ENCODE assay signal across 23 mouse cellular contexts in genomic region chr6:112812884-112813283, GRCm38 (mm10).
DNase-seq lines count a peak whose midpoint lies in the region; ATAC-seq lines count a peak whose summit lies in the region.
"Had no signal": no experiment of that assay in that cellular context is flagged by ENCODE, and none has a peak within 500 bp of the region (broad histone marks: within the 10 kb centered on the region; RNA-seq: fewer than 3 reads in every experiment).

No protein-coding gene starts in this region.

- no peak for ATAC-seq in forebrain, embryonic 16.5 days
- ATAC-seq in hindbrain, embryonic 13.5 days (ENCODE audit: low FRiP score) = no peak
- no peak for ATAC-seq in hindbrain, embryonic 11.5 days (ENCODE audit: low FRiP score)
- no peak for ATAC-seq in midbrain, embryonic 16.5 days
- ATAC-seq in midbrain, embryonic 12.5 days (ENCODE audit: low FRiP score, low read depth) = no peak
- ATAC-seq: CD4-positive, CD25-positive, alpha-beta regulatory T cell, adult 4 months; forebrain, embryonic 14.5 days; inflammation-experienced regulatory T-cells, adult 6 months had no signal

- no peak for DNase-seq in forebrain, embryonic 10.5 days (ENCODE audit: extremely low spot score, low spot score)
- no peak for DNase-seq in hindbrain, embryonic 11.5 days (ENCODE audit: low spot score)
- no peak for DNase-seq in midbrain, embryonic 10.5 days (ENCODE audit: low spot score)
- no peak for DNase-seq in thymus, postnatal 14 days
- DNase-seq: adrenal gland, adult 8-10 months; adrenal gland, postnatal 36 days; B cell, adult 2 months; cerebellum, adult 2 months; cerebellum, postnatal 14 days; gastrocnemius, postnatal 10 days; heart, adult 18-20 months; heart, postnatal 10 days; heart, postnatal 4 days had no signal

- no peaks in the 10 kb centered on the region for H3K9me3 ChIP-seq in forebrain, embryonic 10.5 days
- H3K9me3 ChIP-seq in forebrain, embryonic 16.5 days (ENCODE audit: control insufficient read depth, low read length) = no peaks in the 10 kb centered on the region
- H3K9me3 ChIP-seq in hindbrain, embryonic 13.5 days = no peaks in the 10 kb centered on the region
- no peaks in the 10 kb centered on the region for H3K9me3 ChIP-seq in hindbrain, embryonic 11.5 days (ENCODE audit: control insufficient read depth, low read length)
- no peaks in the 10 kb centered on the region for H3K9me3 ChIP-seq in midbrain, embryonic 10.5 days (replicated peaks)
- H3K9me3 ChIP-seq in midbrain, embryonic 16.5 days (replicated peaks; ENCODE audit: control insufficient read depth, low read length, poor library complexity, severe bottlenecking) = no peaks in the 10 kb centered on the region
- no peaks in the 10 kb centered on the region for H3K9me3 ChIP-seq in midbrain, embryonic 12.5 days
- H3K9me3 ChIP-seq: embryonic facial prominence, embryonic 13.5 days; heart, embryonic 10.5 days had no signal

- H3K36me3 ChIP-seq in forebrain, embryonic 10.5 days (replicated peaks) = peaks cover 44% of the 10 kb centered on the region
- no peaks in the 10 kb centered on the region; the same call in 1 of the 2 replicates for H3K36me3 ChIP-seq in forebrain, embryonic 16.5 days (ENCODE audit: control insufficient read depth, insufficient read depth)
- H3K36me3 ChIP-seq in hindbrain, embryonic 13.5 days = peaks cover 12% of the 10 kb centered on the region
- H3K36me3 ChIP-seq in hindbrain, embryonic 11.5 days (ENCODE audit: control insufficient read depth, insufficient read depth, low read length) = no peaks in the 10 kb centered on the region
- peaks cover 64% of the 10 kb centered on the region for H3K36me3 ChIP-seq in midbrain, embryonic 10.5 days
- 0 out of 2 replicates have a peak, but pooled peaks cover 3% of the 10 kb centered on the region for H3K36me3 ChIP-seq in midbrain, embryonic 16.5 days (ENCODE audit: control insufficient read depth, insufficient read depth, low read length)
- H3K36me3 ChIP-seq in midbrain, embryonic 12.5 days = peaks cover 31% of the 10 kb centered on the region; the same call in 1 of the 2 replicates
- H3K36me3 ChIP-seq: embryonic facial prominence, embryonic 13.5 days; G1E; heart, embryonic 10.5 days had no signal

- no peaks in the 10 kb centered on the region for H3K27me3 ChIP-seq in forebrain, embryonic 10.5 days (ENCODE audit: poor library complexity, severe bottlenecking)
- no peaks in the 10 kb centered on the region for H3K27me3 ChIP-seq in forebrain, embryonic 16.5 days (replicated peaks; ENCODE audit: control insufficient read depth, insufficient read depth, low read length)
- H3K27me3 ChIP-seq in hindbrain, embryonic 13.5 days = no peaks in the 10 kb centered on the region
- no peaks in the 10 kb centered on the region for H3K27me3 ChIP-seq in hindbrain, embryonic 11.5 days (ENCODE audit: control insufficient read depth, insufficient read depth, low read length)
- no peaks in the 10 kb centered on the region for H3K27me3 ChIP-seq in midbrain, embryonic 10.5 days (ENCODE audit: low read depth, poor library complexity, severe bottlenecking)
- no peaks in the 10 kb centered on the region for H3K27me3 ChIP-seq in midbrain, embryonic 16.5 days (ENCODE audit: control insufficient read depth, insufficient read depth, low read depth, low read length)
- H3K27me3 ChIP-seq in midbrain, embryonic 12.5 days = no peaks in the 10 kb centered on the region
- H3K27me3 ChIP-seq: embryonic facial prominence, embryonic 13.5 days had no signal

- no peak overlapping the region for H3K4me2 ChIP-seq in forebrain, embryonic 16.5 days (ENCODE audit: low read length)
- no peak overlapping the region for H3K4me2 ChIP-seq in hindbrain, embryonic 13.5 days
- no peak overlapping the region for H3K4me2 ChIP-seq in hindbrain, embryonic 11.5 days (replicated peaks; ENCODE audit: low read depth, low read length)
- no peak overlapping the region for H3K4me2 ChIP-seq in midbrain, embryonic 16.5 days (ENCODE audit: low read length)
- H3K4me2 ChIP-seq in midbrain, embryonic 12.5 days (replicated peaks) = no peak overlapping the region
- H3K4me2 ChIP-seq: embryonic facial prominence, embryonic 13.5 days had no signal

- WGBS in forebrain, embryonic 10.5 days = 98% methylated on average over 7 of the region's 7 CpGs
- WGBS in forebrain, embryonic 16.5 days = 97% methylated on average over 7 of the region's 7 CpGs
- WGBS in hindbrain, embryonic 13.5 days = 90% methylated on average over 7 of the region's 7 CpGs
- 94% methylated on average over 7 of the region's 7 CpGs for whole genome bisulfite sequencing in hindbrain, embryonic 11.5 days
- WGBS in midbrain, embryonic 10.5 days = 96% methylated on average over 7 of the region's 7 CpGs
- WGBS in midbrain, embryonic 16.5 days = 96% methylated on average over 6 of the region's 7 CpGs
- WGBS in midbrain, embryonic 12.5 days = 89% methylated on average over 7 of the region's 7 CpGs

- H3K9ac ChIP-seq in forebrain, embryonic 16.5 days (replicated peaks; ENCODE audit: low read depth, low read length) = no peak overlapping the region
- no peak overlapping the region for H3K9ac ChIP-seq in hindbrain, embryonic 13.5 days
- no peak overlapping the region for H3K9ac ChIP-seq in hindbrain, embryonic 11.5 days (ENCODE audit: low read depth, low read length)
- H3K9ac ChIP-seq in midbrain, embryonic 16.5 days (ENCODE audit: low read depth, low read length) = no peak overlapping the region
- no peak overlapping the region for H3K9ac ChIP-seq in midbrain, embryonic 12.5 days (replicated peaks)
- H3K9ac ChIP-seq: embryonic facial prominence, embryonic 13.5 days had no signal

- peaks cover 72% of the 10 kb centered on the region for H3K4me1 ChIP-seq in forebrain, embryonic 10.5 days
- H3K4me1 ChIP-seq in forebrain, embryonic 16.5 days (replicated peaks; ENCODE audit: control insufficient read depth, insufficient read depth, low read length) = peaks cover 34% of the 10 kb centered on the region
- H3K4me1 ChIP-seq in hindbrain, embryonic 13.5 days (replicated peaks) = peaks cover 90% of the 10 kb centered on the region
- peaks cover 13% of the 10 kb centered on the region for H3K4me1 ChIP-seq in hindbrain, embryonic 11.5 days (replicated peaks; ENCODE audit: control insufficient read depth, insufficient read depth, low read length)
- H3K4me1 ChIP-seq in midbrain, embryonic 10.5 days = peaks cover 96% of the 10 kb centered on the region
- H3K4me1 ChIP-seq in midbrain, embryonic 16.5 days (ENCODE audit: control insufficient read depth, insufficient read depth, low read length) = peaks cover 60% of the 10 kb centered on the region
- H3K4me1 ChIP-seq in midbrain, embryonic 12.5 days = peaks cover 89% of the 10 kb centered on the region
- H3K4me1 ChIP-seq: heart, embryonic 10.5 days had no signal

- H3K4me3 ChIP-seq in forebrain, embryonic 10.5 days = no peak overlapping the region
- H3K4me3 ChIP-seq in forebrain, embryonic 16.5 days (replicated peaks; ENCODE audit: low read length) = no peak overlapping the region
- H3K4me3 ChIP-seq in hindbrain, embryonic 13.5 days = no peak overlapping the region
- H3K4me3 ChIP-seq in hindbrain, embryonic 11.5 days (ENCODE audit: low read depth, low read length) = no peak overlapping the region
- H3K4me3 ChIP-seq in midbrain, embryonic 10.5 days = no peak overlapping the region
- H3K4me3 ChIP-seq in midbrain, embryonic 16.5 days (ENCODE audit: low read depth, low read length) = no peak overlapping the region
- no peak overlapping the region for H3K4me3 ChIP-seq in midbrain, embryonic 12.5 days
- H3K4me3 ChIP-seq: embryonic facial prominence, embryonic 13.5 days; heart, embryonic 10.5 days had no signal

- peak overlapping the region; percentile 56 for H3K27ac ChIP-seq in forebrain, embryonic 10.5 days
- no peak overlapping the region for H3K27ac ChIP-seq in forebrain, embryonic 16.5 days (ENCODE audit: low read length)
- peak overlapping the region; percentile 95 for H3K27ac ChIP-seq in hindbrain, embryonic 13.5 days
- H3K27ac ChIP-seq in hindbrain, embryonic 11.5 days (ENCODE audit: low read depth, low read length) = no peak overlapping the region
- peak overlapping the region; percentile 91 for H3K27ac ChIP-seq in midbrain, embryonic 10.5 days (replicated peaks)
- H3K27ac ChIP-seq in midbrain, embryonic 16.5 days (ENCODE audit: low read length) = no peak overlapping the region
- peak overlapping the region; percentile 98 for H3K27ac ChIP-seq in midbrain, embryonic 12.5 days (replicated peaks)
- H3K27ac ChIP-seq: embryonic facial prominence, embryonic 13.5 days; heart, embryonic 10.5 days had no signal

Comparison
In these comparisons a context has a peak if more than half of its experiments do, and no peak if none do; other contexts are left out.
1. H3K27ac ChIP-seq: peak in forebrain, embryonic 10.5 days (single experiment), hindbrain, embryonic 13.5 days (single experiment), midbrain, embryonic 10.5 days (single experiment) and midbrain, embryonic 12.5 days (single experiment); none in forebrain, embryonic 16.5 days (single experiment), hindbrain, embryonic 11.5 days (single experiment) and midbrain, embryonic 16.5 days (single experiment).